Mouse (Mus musculus): ENCODE measurements around the gene Epb41l2.

Epb41l2 gene

GRCm38 (mm10) chr10:25513821-25514220 is 154.2 kb downstream of the Epb41l2 start:
- no peak for DNase-seq (ENCODE audit: low spot score)

- DNase-seq (ENCODE audit: low spot score) = no peak
Measured at GRCm38 (mm10) chr10:25519954-25520353, 160.4 kb downstream of the Epb41l2 start.

- DNase-seq (ENCODE audit: low spot score) = no peak
Measured at GRCm38 (mm10) chr10:25520428-25520827, 160.8 kb downstream of the Epb41l2 start.

- DNase-seq (ENCODE audit: low spot score) = no peak
Measured at GRCm38 (mm10) chr10:25523727-25524126, 164.1 kb downstream of the Epb41l2 start.

GRCm38 (mm10) chr10:25526156-25526555 is 166.6 kb downstream of the Epb41l2 start:
- DNase-seq (ENCODE audit: low spot score) = no peak

GRCm38 (mm10) chr10:25526622-25527021 is 167.0 kb downstream of the Epb41l2 start:
- no peak for DNase-seq (ENCODE audit: low spot score)

GRCm38 (mm10) chr10:25527126-25527525 is 167.5 kb downstream of the Epb41l2 start:
- DNase-seq (ENCODE audit: low spot score) = no peak

GRCm38 (mm10) chr10:25531335-25531734 is 171.7 kb downstream of the Epb41l2 start:
- DNase-seq (ENCODE audit: low spot score) = no peak

GRCm38 (mm10) chr10:25533105-25533504 is 173.5 kb downstream of the Epb41l2 start:
- no peak for DNase-seq (ENCODE audit: low spot score)

- DNase-seq (ENCODE audit: low spot score) = no peak
Measured at GRCm38 (mm10) chr10:25533513-25534246, 174.1 kb downstream of the Epb41l2 start.

- no peak for DNase-seq (ENCODE audit: low spot score)
Measured at GRCm38 (mm10) chr10:25534467-25534866, 174.9 kb downstream of the Epb41l2 start.

- no peak for DNase-seq (ENCODE audit: low spot score)
Measured at GRCm38 (mm10) chr10:25535891-25536331, 176.3 kb downstream of the Epb41l2 start, which contains the start of gene Smlr1. Gene Smlr1 (minus strand): TSS chr10:25536267.

- DNase-seq (ENCODE audit: low spot score) = no peak
Measured at GRCm38 (mm10) chr10:25536621-25537020, 177.0 kb downstream of the Epb41l2 start.

GRCm38 (mm10) chr10:25538738-25539137 is 179.1 kb downstream of the Epb41l2 start:
- DNase-seq (ENCODE audit: low spot score) = no peak

GRCm38 (mm10) chr10:25539146-25539770 is 179.7 kb downstream of the Epb41l2 start:
- peak; percentile 27 for DNase-seq (ENCODE audit: low spot score)

GRCm38 (mm10) chr10:25539771-25540168 is 180.2 kb downstream of the Epb41l2 start:
- no peak for DNase-seq (ENCODE audit: low spot score)

- no peak for DNase-seq (ENCODE audit: low spot score)
Measured at GRCm38 (mm10) chr10:25541097-25541496, 181.5 kb downstream of the Epb41l2 start.

- no peak for DNase-seq (ENCODE audit: low spot score)
Measured at GRCm38 (mm10) chr10:25552936-25553335, 193.3 kb downstream of the Epb41l2 start.

GRCm38 (mm10) chr10:25571319-25572240 is 212.0 kb downstream of the Epb41l2 start:
- no peak for DNase-seq (ENCODE audit: low spot score)

All from layer of hippocampus, adult 9-10 months (tissue).